Mouse (Mus musculus) lung, embryonic 16.5 days (tissue): ENCODE results near the gene Tor1aip1. TPM values are rescaled to one million over a fixed set of nuclear protein-coding genes. Genes with fewer than 3 reads are reported as not detected.
"Not testable (repeated sequence)": the region's sequence is repeated elsewhere in the genome, so short reads cannot be mapped to it uniquely, and the experiment has no call there.

Experiments
- ATAC-seq: fragments of 200-750 bp; cut with Nextera tagmentation; 2 replicates; pipeline ENCODE4 v1.8.0; 2017; ENCODE audit warnings: low read depth, mild to moderate bottlenecking, moderate library complexity
- H3K27ac ChIP-seq: fragments of 300-500 bp; sonication (generic); 2 replicates; pipeline ENCODE4 v1.5.1; 2014; ENCODE audit warnings: mild to moderate bottlenecking, control low read depth, low read length
- H3K27me3 ChIP-seq: fragments of 300-500 bp; sonication (generic); 2 replicates; pipeline ENCODE4 v1.6.1; 2014; ENCODE audit warnings: low read depth, low read length, mixed read lengths; ENCODE audit not compliant: control insufficient read depth, insufficient read depth
- H3K36me3 ChIP-seq: fragments of 300-500 bp; sonication (generic); 2 replicates; pipeline ENCODE4 v1.6.1; 2014; ENCODE audit warnings: low read length; ENCODE audit not compliant: control insufficient read depth, insufficient read depth
- H3K4me1 ChIP-seq: fragments of 300-500 bp; sonication (generic); replicated peaks from 2 replicates; pipeline ENCODE4 v1.6.1; 2014; ENCODE audit warnings: low read length, mixed read lengths; ENCODE audit not compliant: control insufficient read depth, insufficient read depth
- H3K4me2 ChIP-seq: fragments of 300-500 bp; sonication (generic); 2 replicates; pipeline ENCODE4 v1.6.1; 2014; ENCODE audit warnings: low read depth, low read length, control low read depth
- H3K4me3 ChIP-seq: fragments of 300-500 bp; sonication (generic); 2 replicates; pipeline ENCODE4 v1.5.1; 2014; ENCODE audit warnings: mild to moderate bottlenecking, low read length, control low read depth
- H3K9ac ChIP-seq: fragments of 300-500 bp; sonication (generic); 2 replicates; pipeline ENCODE4 v1.6.1; 2014; ENCODE audit warnings: low read length, control low read depth
- H3K9me3 ChIP-seq: fragments of 300-500 bp; sonication (generic); 2 replicates; pipeline ENCODE4 v1.6.1; 2016; ENCODE audit warnings: low read length; ENCODE audit not compliant: control insufficient read depth
- WGBS: fragments of 180-500 bp; shearing (Covaris S2); extraction: QIAGEN DNeasy Blood & Tissue Kit; methylation state at CpG from one replicate; pipeline ENCODE4 v1.1.7; 2014; 5-methylcytosine and 5-hydroxymethylcytosine counted together
- polyA plus RNA-seq: library from polyadenylated mRNA; unstranded; fragments of >200 nt; fragmentation: Nextera tagmentation; extraction: Ambion mirVana; gene quantifications from 2 replicates; pipeline ENCODE4 v1.2.1, GENCODE M21; 2015

Gene Tor1aip1
- polyA plus RNA-seq, 1 experiment from 2014 or later = 36.8 TPM

DNA sequence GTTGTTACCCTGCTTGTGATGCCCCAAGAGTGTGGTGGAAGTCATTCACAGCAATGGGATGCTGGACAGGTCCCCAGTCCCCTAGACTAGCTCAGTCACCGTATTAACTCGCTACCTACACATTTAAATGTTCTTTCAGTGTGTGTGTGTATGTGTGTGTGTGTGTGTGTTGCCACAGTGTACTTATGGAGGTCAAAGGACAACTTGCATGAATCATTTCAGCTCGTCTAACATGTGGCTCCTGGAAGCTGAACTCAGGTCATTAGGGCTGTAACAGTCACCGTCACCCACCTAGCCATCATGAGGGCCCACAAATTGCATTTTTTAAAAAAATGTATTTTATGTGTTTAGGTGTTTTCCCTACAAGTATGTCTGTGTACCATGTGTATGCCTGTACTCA lies 25.9 kb upstream of the Tor1aip1 start:
- Histone ChIP-seq H3K4me2 (no peak overlapping the region), H3K27me3 (no peaks in the 10 kb centered on the region), H3K4me1 (no peaks in the 10 kb centered on the region), H3K4me3 (no peak overlapping the region), H3K36me3 (peaks cover 39% of the 10 kb centered on the region), H3K9ac (no peak overlapping the region), H3K9me3 (no peaks in the 10 kb centered on the region), H3K27ac (no peak overlapping the region)
- 79% methylated on average over 4 of the region's 4 CpGs for WGBS
- no peak for ATAC-seq

DNA sequence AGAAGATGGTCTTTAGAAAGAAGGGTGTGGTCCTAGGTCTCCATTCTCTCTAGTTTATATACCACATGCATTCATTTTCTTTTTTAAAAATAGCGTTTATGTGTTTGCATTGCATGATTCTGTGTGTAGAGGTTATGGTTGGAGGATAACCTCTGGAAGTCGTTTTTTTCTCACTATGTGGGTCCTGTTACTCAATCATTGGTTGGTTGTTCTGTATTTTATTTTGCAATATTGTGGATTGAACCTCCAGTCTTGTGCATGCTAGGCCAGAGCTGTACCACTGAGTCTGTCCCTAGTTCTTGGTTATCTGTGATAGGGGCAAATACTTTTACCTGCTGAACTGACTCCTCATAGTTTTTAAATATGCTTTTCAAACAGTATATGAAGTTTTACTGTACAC lies 21.9 kb upstream of the Tor1aip1 start:
- Histone ChIP-seq H3K4me3 (no peak overlapping the region), H3K36me3 (peaks cover 24% of the 10 kb centered on the region)
- 85% methylated on average over 2 of the region's 2 CpGs for WGBS

DNA sequence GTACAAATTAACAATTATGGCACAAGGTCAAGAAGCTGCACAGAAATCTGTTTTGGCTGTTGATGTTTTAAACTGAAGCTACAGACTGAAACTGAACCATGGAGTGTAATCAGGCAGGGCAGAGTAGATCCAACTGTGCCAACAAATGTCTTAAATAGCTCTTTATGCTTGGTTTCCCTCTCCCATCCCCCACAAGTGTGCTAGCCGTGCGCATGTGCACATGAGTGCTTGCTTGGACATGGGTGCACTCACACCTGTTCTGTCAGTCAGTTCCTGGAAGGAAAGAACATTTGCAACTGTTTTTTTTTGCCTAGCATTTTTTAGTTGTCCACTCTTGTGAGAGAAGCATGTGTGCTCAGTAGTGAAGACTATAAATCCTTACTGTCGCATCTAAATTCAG lies 10.4 kb upstream of the Tor1aip1 start:
- peaks cover 26% of the 10 kb centered on the region for H3K36me3 ChIP-seq
- H3K4me1 ChIP-seq = peaks cover 12% of the 10 kb centered on the region
- no peak overlapping the region for H3K4me3 ChIP-seq
- WGBS = 77% methylated on average over 3 of the region's 3 CpGs
- H3K27ac ChIP-seq = no peak overlapping the region
- H3K4me2 ChIP-seq = no peak overlapping the region
- H3K9me3 ChIP-seq = no peaks in the 10 kb centered on the region
- H3K9ac ChIP-seq = no peak overlapping the region
- no peak for ATAC-seq
- no peaks in the 10 kb centered on the region for H3K27me3 ChIP-seq

More for the DNA sequence above, 21.9 kb upstream of the Tor1aip1 start:
- Histone ChIP-seq H3K4me1 (no peaks in the 10 kb centered on the region), H3K4me2 (no peak overlapping the region), H3K9ac (no peak overlapping the region), H3K9me3 (no peaks in the 10 kb centered on the region), H3K27ac (no peak overlapping the region), H3K27me3 (no peaks in the 10 kb centered on the region)
- ATAC-seq = no peak

DNA sequence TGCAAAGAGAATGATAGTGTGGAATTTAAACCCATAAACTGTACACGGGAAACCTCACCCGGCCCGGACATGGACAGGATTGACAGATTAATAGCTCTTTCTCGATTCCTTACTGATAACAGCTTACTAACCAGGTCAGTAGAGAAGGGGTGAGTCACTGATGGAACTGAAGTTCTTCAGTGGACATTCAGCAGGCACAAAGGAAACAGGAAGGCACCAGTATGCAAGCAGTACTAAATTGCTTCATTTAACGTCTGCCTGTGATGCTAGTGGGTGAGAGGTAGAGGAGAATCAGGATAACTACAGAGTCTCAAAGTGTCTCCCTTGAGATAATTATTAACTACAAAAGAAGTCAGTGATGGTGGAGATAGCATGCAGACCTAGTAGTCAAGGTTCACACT lies 7.9 kb upstream of the Tor1aip1 start:
- Histone ChIP-seq H3K27me3 (no peaks in the 10 kb centered on the region), H3K27ac (no peak overlapping the region), H3K4me2 (no peak overlapping the region), H3K9ac (no peak overlapping the region), H3K4me3 (no peak overlapping the region), H3K9me3 (no peaks in the 10 kb centered on the region), H3K4me1 (peaks cover 15% of the 10 kb centered on the region), H3K36me3 (peaks cover 19% of the 10 kb centered on the region)
- ATAC-seq = no peak
- WGBS = 59% methylated on average over 5 of the region's 5 CpGs

DNA sequence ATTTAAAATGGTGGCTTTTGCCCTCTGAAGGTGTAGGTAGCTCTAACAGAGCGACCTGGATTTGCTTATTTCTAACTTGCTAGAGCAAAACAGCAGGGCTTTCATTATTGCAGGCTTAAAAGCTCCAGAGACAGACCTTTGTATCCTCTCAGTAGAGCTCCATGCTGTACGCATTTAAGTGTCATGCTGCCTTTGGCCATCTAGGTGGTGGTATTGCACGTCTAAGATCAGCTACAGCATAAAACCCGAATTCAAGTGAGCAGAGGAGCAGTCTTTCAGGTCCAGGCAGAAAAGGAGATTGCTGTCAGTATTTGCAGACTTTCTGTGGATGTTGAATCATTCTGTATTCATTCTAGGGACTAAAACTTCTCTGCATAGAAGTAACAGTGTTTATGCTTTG lies 6.7 kb upstream of the Tor1aip1 start:
- peak; percentile 27; the same call in 1 of the 2 replicates for ATAC-seq
- peak overlapping the region; percentile 5; the same call in 1 of the 2 replicates for H3K4me3 ChIP-seq
- H3K9me3 ChIP-seq = no peaks in the 10 kb centered on the region
- no peak overlapping the region for H3K27ac ChIP-seq
- peaks cover 9% of the 10 kb centered on the region for H3K36me3 ChIP-seq
- H3K4me2 ChIP-seq = no peak overlapping the region
- H3K27me3 ChIP-seq = no peaks in the 10 kb centered on the region
- H3K4me1 ChIP-seq = peaks cover 15% of the 10 kb centered on the region
- H3K9ac ChIP-seq = 0 out of 2 replicates have a peak overlapping the region, but pooled peaks have one; percentile 15
- WGBS = 17% methylated on average over 4 of the region's 4 CpGs

DNA sequence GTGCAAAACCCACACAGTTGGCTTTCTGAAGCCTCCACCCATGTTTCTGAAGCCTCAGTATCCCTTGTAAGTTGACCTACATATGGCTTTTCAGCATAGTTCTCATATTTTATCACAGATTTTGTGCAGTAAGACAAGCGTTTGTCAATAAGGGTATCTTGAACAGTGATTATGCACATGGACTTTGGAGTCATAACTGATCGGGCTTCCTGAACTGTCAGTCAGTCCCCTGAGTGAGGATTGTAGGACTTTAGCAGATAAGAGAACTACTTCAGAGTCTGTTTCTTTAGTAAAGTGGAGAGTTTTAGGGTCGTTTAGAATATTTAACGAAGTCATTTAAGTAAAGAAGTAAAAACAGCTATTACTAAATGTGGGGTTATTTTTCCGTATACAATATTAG lies 6.2 kb upstream of the Tor1aip1 start:
- Histone ChIP-seq H3K4me3 (peak overlapping the region; percentile 4; the same call in 1 of the 2 replicates), H3K4me1 (peaks cover 15% of the 10 kb centered on the region), H3K36me3 (peaks cover 9% of the 10 kb centered on the region), H3K27ac (no peak overlapping the region), H3K4me2 (peak overlapping the region; percentile 81; the same call in 1 of the 2 replicates), H3K9me3 (no peaks in the 10 kb centered on the region), H3K9ac (no peak overlapping the region), H3K27me3 (no peaks in the 10 kb centered on the region)
- 80% methylated on average over 5 of the region's 5 CpGs for WGBS
- no peak for ATAC-seq

DNA sequence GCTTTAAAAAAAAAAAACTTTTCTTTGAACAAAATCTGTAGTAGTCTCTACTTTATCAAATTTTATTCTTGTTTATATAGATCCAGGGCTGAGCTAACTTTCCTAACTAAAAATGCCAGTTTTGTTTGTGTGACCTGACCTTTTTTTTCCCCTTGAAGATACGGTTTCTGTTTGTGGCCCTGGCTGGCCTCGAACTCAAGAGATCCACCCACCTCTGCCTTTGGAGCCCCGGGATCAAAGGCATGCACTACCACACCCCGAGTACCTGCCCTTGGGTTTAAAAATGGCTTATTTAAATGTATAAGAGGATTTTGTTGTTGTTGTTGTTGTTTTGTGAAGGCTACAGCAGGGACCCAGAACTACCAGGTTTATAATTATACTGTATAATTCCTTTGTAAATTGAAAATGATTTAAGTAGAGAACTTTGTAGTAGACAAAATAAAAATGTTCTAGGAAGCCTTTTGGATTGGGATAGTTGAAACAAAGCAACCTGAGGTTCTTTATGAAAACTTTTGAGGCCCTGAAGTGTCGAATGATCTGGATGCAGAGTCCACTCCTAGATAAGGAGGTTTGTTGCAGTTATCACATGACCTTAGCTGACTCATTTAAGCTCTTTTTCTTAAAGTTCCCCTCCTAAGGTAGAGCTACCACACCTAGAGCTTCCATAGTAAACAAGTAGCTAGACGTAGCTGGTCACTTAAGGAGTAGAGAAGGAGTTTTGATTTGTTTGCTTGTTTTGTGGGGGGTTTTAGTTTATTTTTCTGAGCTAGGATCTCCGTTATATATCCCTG lies 5.4 kb upstream of the Tor1aip1 start:
- 23% methylated on average over 7 of the region's 7 CpGs for WGBS
- no peak for ATAC-seq
- Histone ChIP-seq H3K27me3 (no peaks in the 10 kb centered on the region), H3K9ac (peak overlapping the region; percentile 63), H3K36me3 (peaks cover 6% of the 10 kb centered on the region), H3K4me1 (peaks cover 21% of the 10 kb centered on the region), H3K27ac (no peak overlapping the region), H3K4me2 (peak overlapping the region; percentile 81), H3K4me3 (peak overlapping the region; percentile 50), H3K9me3 (no peaks in the 10 kb centered on the region)

DNA sequence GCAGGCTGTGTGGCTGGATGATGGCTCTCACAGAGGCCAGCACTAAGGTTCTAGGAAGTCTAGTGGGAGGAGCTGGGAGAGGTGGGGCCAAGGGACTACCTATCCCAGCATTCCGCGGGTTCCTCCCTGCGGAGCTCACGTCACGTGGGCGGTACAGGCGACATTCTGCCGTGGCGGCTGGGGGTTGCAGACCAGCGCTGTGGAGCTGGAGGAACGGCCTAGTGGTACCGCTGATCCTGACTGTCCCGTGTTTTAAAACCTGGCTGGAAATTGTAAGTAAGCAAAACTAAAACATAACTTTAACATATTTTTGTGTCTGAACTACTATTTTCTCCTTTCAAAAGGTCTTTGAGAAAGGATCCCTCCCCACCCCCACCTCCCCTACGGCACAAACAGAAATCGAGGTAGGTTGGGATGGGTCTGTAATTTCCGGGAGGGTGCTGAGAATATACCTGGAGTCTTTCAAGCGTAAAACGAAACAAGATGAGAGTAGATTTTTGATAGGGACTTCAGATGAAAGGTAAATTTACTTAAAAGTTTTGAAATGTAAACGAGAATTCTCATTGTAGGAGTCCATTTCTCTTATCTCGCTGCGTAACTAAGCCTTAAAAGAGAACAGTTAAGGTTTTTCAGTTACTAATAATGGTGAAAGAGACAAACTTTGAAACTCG lies 4.6 kb upstream of the Tor1aip1 start:
- Histone ChIP-seq H3K4me2 (peak overlapping the region; percentile 40), H3K4me3 (peak overlapping the region; percentile 64), H3K27ac (peak overlapping the region; percentile 41), H3K27me3 (no peaks in the 10 kb centered on the region), H3K9me3 (no peaks in the 10 kb centered on the region), H3K36me3 (peaks cover 5% of the 10 kb centered on the region), H3K9ac (peak overlapping the region; percentile 67), H3K4me1 (peaks cover 21% of the 10 kb centered on the region)
- under 1% methylated on average over 22 of the region's 22 CpGs for WGBS
- ATAC-seq = peak; percentile 80

DNA sequence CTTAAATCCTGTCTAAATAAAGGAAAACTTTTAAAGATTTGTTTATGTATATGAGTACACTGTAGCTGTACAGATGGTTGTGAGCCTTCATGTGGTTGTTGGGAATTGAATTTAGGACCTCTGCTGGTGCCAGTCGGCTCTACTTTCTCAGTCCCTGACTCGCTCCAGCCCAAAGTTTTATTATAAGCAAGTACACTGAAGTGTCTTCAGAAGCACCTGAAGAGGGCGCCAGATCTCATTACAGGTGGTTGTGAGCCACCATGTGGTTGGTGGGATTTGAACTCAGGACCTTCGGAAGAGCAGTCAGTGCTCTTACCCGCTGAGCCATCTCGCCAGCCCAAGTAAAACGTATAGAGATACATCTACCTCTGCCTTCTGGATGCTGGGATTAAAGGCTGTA lies 3.7 kb upstream of the Tor1aip1 start:
- peaks cover 21% of the 10 kb centered on the region for H3K4me1 ChIP-seq
- 67% methylated on average over 7 of the region's 7 CpGs for WGBS
- H3K27me3 ChIP-seq, H3K9ac ChIP-seq, H3K27ac ChIP-seq, H3K4me2 ChIP-seq, H3K36me3 ChIP-seq, H3K9me3 ChIP-seq, ATAC-seq, H3K4me3 ChIP-seq: not testable (repeated sequence)
